Mouse (Mus musculus): ENCODE data around the gene Gm11397.
"Not testable (repeated sequence)": the region's sequence is repeated elsewhere in the genome, so short reads cannot be mapped to it uniquely, and the experiment has no call there.

Gene Gm11397

GRCm38 (mm10) chr13:33395461-33395860 is at the start of gene Gm11397:
TSS of gene Gm11397 (plus strand) at chr13:33395761.
- DNase-seq (ENCODE audit: low read depth in 2 of 2, low spot score in 2 of 2) = not testable (repeated sequence)

- not testable (repeated sequence) for DNase-seq (ENCODE audit: low read depth in 2 of 2, low spot score in 2 of 2)
Observed at GRCm38 (mm10) chr13:33356666-33357065, 38.9 kb upstream of the Gm11397 start.

- DNase-seq (ENCODE audit: low read depth in 2 of 2, low spot score in 2 of 2) = not testable (repeated sequence)
Observed at GRCm38 (mm10) chr13:33432714-33433113, 37.2 kb downstream of the Gm11397 start.

Data from CD8-positive naive resting alpha-beta T cell, adult 2 months (primary cell).